Mouse (Mus musculus) intestine, postnatal 0 days (tissue): Measurements from ENCODE around the gene Tspan1. TPM values are rescaled to one million over a fixed set of nuclear protein-coding genes. Genes with fewer than 3 reads are reported as not detected.

ENCODE experiments used
- ATAC-seq: fragments of 200-750 bp; cut with Nextera tagmentation; 2 replicates; pipeline ENCODE4 v1.8.0; 2017; ENCODE audit warnings: mild to moderate bottlenecking, moderate TSS enrichment, moderate library complexity
- H3K27ac ChIP-seq: fragments of 300-500 bp; sonication (generic); 2 replicates; pipeline ENCODE4 v1.5.1; 2014; ENCODE audit warnings: mild to moderate bottlenecking, low read depth, low read length, moderate library complexity
- H3K27me3 ChIP-seq: fragments of 300-500 bp; sonication (generic); replicated peaks from 2 replicates; pipeline ENCODE4 v1.6.1; 2014; ENCODE audit warnings: low read length, mixed read lengths; ENCODE audit not compliant: control insufficient read depth, insufficient read depth
- H3K36me3 ChIP-seq: fragments of 300-500 bp; sonication (generic); 2 replicates; pipeline ENCODE4 v1.6.1; 2014; ENCODE audit warnings: mild to moderate bottlenecking, moderate library complexity; ENCODE audit not compliant: control insufficient read depth, insufficient read depth
- H3K4me1 ChIP-seq: fragments of 300-500 bp; sonication (generic); replicated peaks from 2 replicates; pipeline ENCODE4 v1.6.1; 2014; ENCODE audit warnings: antibody characterized with exemption, low read length, mixed read lengths; ENCODE audit not compliant: control insufficient read depth, insufficient read depth
- H3K4me2 ChIP-seq: fragments of 300-500 bp; sonication (generic); replicated peaks from 2 replicates; pipeline ENCODE4 v1.6.1; 2014; ENCODE audit warnings: low read depth, mild to moderate bottlenecking, moderate library complexity
- H3K4me3 ChIP-seq: fragments of 300-500 bp; sonication (generic); 2 replicates; pipeline ENCODE4 v1.5.1; 2014; ENCODE audit warnings: low read depth, low read length
- H3K9ac ChIP-seq: fragments of 300-500 bp; sonication (generic); 2 replicates; pipeline ENCODE4 v1.6.1; 2014; ENCODE audit warnings: mild to moderate bottlenecking, low read depth, low read length
- H3K9me3 ChIP-seq: fragments of 300-500 bp; sonication (generic); 2 replicates; pipeline ENCODE4 v1.6.1; 2016; ENCODE audit warnings: mixed run types; ENCODE audit not compliant: control insufficient read depth
- CTCF ChIP-seq: sonication (generic); IDR thresholded peaks from 2 replicates; pipeline ENCODE4 v1.5.1; 2016; ENCODE audit warnings: low read depth, mild to moderate bottlenecking, control low read depth, antibody characterized with exemption, moderate library complexity
- WGBS: fragments of 180-500 bp; shearing (Covaris S2); extraction: QIAGEN DNeasy Blood & Tissue Kit; methylation state at CpG from one replicate; pipeline ENCODE4 v1.1.7; 2014; 5-methylcytosine and 5-hydroxymethylcytosine counted together
- polyA plus RNA-seq: library from polyadenylated mRNA; unstranded; fragments of >200 nt; fragmentation: Nextera tagmentation; extraction: Ambion mirVana; gene quantifications from 2 replicates; pipeline ENCODE4 v1.2.1, GENCODE M21; 2015

Gene Tspan1
- polyA plus RNA-seq, 1 experiment from 2014 or later = 63.8 TPM

- ATAC-seq = no peak
- peak; percentile 55 for TF ChIP-seq CTCF
- H3K4me3 ChIP-seq = no peak overlapping the region
- no peaks in the 10 kb centered on the region for H3K36me3 ChIP-seq
- no peak overlapping the region for H3K27ac ChIP-seq
- no peak overlapping the region for H3K4me2 ChIP-seq
- WGBS = 80% methylated on average over 2 of the region's 2 CpGs
- H3K9ac ChIP-seq = no peak overlapping the region
- H3K4me1 ChIP-seq = no peaks in the 10 kb centered on the region
- H3K9me3 ChIP-seq = no peaks in the 10 kb centered on the region
- no peaks in the 10 kb centered on the region for H3K27me3 ChIP-seq
These were observed 31.0 kb upstream of the Tspan1 start for GRCm38 (mm10) chr4:116198422-116198821.

- TF ChIP-seq CTCF = no peak
- Histone ChIP-seq H3K36me3 (no peaks in the 10 kb centered on the region), H3K4me2 (no peak overlapping the region), H3K27ac (no peak overlapping the region), H3K4me3 (no peak overlapping the region), H3K27me3 (no peaks in the 10 kb centered on the region), H3K9me3 (no peaks in the 10 kb centered on the region), H3K9ac (no peak overlapping the region), H3K4me1 (no peaks in the 10 kb centered on the region)
- no peak for ATAC-seq
- 50% methylated on average over 9 of the region's 9 CpGs for WGBS
These were observed 26.4 kb upstream of the Tspan1 start for GRCm38 (mm10) chr4:116193583-116194383.

- H3K27ac ChIP-seq = no peak overlapping the region
- no peak for TF ChIP-seq CTCF
- no peaks in the 10 kb centered on the region for H3K27me3 ChIP-seq
- whole genome bisulfite sequencing = 49% methylated on average over 4 of the region's 4 CpGs
- ATAC-seq = no peak
- no peak overlapping the region for H3K4me2 ChIP-seq
- H3K9ac ChIP-seq = no peak overlapping the region
- H3K4me1 ChIP-seq = no peaks in the 10 kb centered on the region
- H3K36me3 ChIP-seq = no peaks in the 10 kb centered on the region
- no peaks in the 10 kb centered on the region for H3K9me3 ChIP-seq
- no peak overlapping the region for H3K4me3 ChIP-seq
These were observed 25.0 kb upstream of the Tspan1 start for GRCm38 (mm10) chr4:116192286-116192835.

- TF ChIP-seq CTCF = no peak
- H3K9ac ChIP-seq = no peak overlapping the region
- ATAC-seq = peak; percentile 36
- no peak overlapping the region for H3K27ac ChIP-seq
- WGBS = 77% methylated on average over 4 of the region's 4 CpGs
- H3K36me3 ChIP-seq = no peaks in the 10 kb centered on the region
- H3K4me1 ChIP-seq = no peaks in the 10 kb centered on the region
- no peaks in the 10 kb centered on the region for H3K9me3 ChIP-seq
- H3K4me2 ChIP-seq = no peak overlapping the region
- no peaks in the 10 kb centered on the region for H3K27me3 ChIP-seq
- H3K4me3 ChIP-seq = no peak overlapping the region
These were observed 17.7 kb upstream of the Tspan1 start for GRCm38 (mm10) chr4:116185083-116185482.

- Histone ChIP-seq H3K27ac (no peak overlapping the region), H3K9ac (no peak overlapping the region), H3K4me3 (no peak overlapping the region), H3K36me3 (no peaks in the 10 kb centered on the region), H3K9me3 (no peaks in the 10 kb centered on the region), H3K27me3 (no peaks in the 10 kb centered on the region), H3K4me1 (no peaks in the 10 kb centered on the region), H3K4me2 (no peak overlapping the region)
- TF ChIP-seq CTCF = no peak
- 38% methylated on average over 12 of the region's 12 CpGs for WGBS
- ATAC-seq = no peak
These were observed 15.3 kb upstream of the Tspan1 start for GRCm38 (mm10) chr4:116182745-116183144.

GRCm38 (mm10) chr4:116182079-116182478, 14.7 kb upstream of the Tspan1 start:
- WGBS = 71% methylated on average over 3 of the region's 3 CpGs
- Histone ChIP-seq H3K4me2 (no peak overlapping the region), H3K9me3 (no peaks in the 10 kb centered on the region), H3K4me1 (peaks cover 4% of the 10 kb centered on the region; the same call in 1 of the 2 replicates), H3K9ac (no peak overlapping the region), H3K27me3 (no peaks in the 10 kb centered on the region), H3K36me3 (no peaks in the 10 kb centered on the region), H3K4me3 (no peak overlapping the region), H3K27ac (no peak overlapping the region)
- TF ChIP-seq CTCF = no peak
- ATAC-seq = no peak
